Mouse (Mus musculus) brain, embryonic 18.5 days (tissue): ENCODE results near the gene Sfxn5.

Experiments used
- DNase-seq: peaks from one replicate; pipeline ENCODE4 v3.0.0-alpha.2; 2012; ENCODE audit warnings: low read depth, low spot score

The Sfxn5 gene

DNA sequence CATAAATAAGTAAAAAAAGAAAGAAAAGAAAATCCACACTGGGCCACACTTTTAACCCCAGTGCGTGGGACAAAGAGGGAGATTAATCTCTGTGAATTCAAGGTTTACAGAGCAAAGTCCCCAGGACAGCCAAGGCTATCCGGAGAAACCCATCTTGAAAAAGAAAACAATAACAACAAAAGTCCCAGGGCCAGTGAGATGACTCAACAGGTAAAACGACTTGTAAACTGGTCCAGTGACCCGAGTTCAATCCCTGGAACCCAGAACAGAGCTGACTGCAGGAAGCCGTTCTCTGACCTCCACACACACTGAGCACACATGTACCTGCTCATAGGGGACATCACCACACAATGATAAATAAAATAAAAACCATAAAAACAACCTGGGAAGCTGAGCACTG is 31.2 kb upstream of the Sfxn5 start:
- no peak for DNase-seq

DNA sequence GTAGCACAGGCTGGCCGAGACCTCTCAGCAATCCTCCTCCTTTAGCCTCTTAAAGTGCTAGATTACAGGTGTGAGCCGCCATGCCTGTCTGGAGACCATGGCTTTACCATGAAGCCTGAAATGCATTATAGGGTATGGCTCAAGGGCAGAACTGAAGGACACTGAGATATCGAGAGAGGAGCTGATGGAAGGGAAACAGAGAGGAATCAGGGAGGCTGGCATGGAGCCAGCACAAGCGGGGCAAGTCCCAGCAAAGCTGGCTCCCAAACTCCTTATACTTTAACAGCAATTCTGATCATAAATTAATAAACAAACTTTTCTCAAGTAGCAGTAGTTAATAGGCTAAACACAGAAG is 30.7 kb upstream of the Sfxn5 start:
- no peak for DNase-seq

DNA sequence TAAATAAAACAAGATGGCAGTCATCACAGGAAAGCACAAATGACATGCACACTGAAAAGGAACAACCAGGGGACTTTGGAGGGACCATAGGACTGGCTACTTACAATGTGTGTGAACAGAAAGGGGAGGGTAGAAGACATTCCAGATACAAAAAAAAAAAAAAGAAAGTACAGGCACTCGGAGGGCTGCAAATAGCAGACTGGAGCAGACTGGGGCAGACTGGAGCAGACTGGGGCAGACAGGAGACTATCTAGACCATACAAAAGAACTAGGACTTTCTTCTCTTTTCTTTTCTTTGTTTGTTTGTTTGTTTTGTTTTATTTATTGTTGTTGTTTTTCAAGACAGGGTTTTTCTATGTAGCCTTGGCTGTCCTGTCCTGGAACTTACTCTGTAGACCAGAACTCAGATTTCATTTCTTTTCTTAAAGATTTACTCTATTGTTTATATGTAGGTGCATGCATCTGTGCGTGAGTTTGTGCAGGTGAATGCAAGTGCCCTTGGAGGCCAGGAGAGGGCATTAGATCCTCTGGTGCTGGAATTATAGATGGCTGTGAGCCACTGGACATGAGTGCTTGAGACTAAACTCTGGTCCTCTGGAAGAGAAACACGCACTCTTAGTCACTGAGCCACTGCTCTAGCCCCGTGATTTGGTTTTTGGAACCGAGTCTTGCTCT is 30.1 kb upstream of the Sfxn5 start:
- no peak for DNase-seq

DNA sequence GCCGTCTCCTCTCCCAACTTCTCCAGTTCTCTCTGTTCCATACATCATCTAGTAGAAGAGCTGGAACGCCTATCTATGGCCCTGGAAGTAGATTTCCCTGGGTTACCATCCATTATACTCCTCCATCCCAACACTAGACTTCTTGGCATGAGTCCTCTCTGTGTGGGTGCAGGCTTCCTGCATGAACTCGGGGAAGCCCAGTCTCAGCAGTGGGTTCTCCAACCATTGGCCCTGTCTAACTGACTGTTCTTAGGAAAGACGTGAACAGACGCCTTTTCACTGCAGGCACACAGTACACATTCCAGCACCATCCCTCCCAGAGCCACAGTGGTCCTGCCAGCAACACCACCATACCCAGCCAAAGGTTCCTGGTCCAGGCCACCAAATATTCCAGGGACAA is 29.4 kb upstream of the Sfxn5 start:
- no peak for DNase-seq

DNA sequence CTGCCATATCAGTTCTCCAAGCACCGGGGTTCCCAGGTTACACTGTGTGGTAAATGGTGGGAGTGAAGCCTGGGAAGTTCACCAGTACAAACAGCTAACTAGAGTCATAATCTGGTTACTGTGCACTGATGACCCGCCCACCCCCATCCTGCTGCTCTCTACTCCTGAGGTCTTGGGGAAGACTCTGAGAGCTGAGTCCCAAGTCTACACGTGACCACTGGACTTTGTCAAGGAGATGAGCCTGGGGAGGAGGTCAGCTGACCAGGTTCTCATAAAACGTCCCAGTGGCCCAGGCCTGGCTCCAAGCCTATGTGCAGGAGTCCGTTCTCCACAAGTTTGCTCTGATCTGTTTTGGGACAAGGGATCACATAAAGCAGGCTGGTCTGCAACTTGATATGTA is 27.1 kb upstream of the Sfxn5 start:
- no peak for DNase-seq

DNA sequence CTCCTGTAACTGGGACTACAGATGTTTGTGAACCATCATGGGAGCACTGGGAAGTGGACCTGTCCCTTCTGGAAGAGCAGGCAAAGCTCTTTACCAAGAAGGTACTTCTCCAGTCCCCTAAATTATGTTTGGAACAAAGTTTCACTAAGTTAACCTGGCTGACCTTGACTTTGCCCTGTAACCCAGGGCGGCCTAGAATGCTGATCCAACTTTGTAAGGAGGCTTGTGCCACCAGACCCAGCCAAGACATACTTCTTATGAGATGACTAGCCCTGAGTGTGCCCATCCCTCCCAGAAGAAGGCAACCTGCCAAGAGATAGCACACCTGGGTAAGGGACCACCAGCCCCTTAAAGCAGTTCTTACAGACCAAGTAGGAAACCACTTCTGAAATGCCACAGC is 25.7 kb upstream of the Sfxn5 start:
- no peak for DNase-seq

DNA sequence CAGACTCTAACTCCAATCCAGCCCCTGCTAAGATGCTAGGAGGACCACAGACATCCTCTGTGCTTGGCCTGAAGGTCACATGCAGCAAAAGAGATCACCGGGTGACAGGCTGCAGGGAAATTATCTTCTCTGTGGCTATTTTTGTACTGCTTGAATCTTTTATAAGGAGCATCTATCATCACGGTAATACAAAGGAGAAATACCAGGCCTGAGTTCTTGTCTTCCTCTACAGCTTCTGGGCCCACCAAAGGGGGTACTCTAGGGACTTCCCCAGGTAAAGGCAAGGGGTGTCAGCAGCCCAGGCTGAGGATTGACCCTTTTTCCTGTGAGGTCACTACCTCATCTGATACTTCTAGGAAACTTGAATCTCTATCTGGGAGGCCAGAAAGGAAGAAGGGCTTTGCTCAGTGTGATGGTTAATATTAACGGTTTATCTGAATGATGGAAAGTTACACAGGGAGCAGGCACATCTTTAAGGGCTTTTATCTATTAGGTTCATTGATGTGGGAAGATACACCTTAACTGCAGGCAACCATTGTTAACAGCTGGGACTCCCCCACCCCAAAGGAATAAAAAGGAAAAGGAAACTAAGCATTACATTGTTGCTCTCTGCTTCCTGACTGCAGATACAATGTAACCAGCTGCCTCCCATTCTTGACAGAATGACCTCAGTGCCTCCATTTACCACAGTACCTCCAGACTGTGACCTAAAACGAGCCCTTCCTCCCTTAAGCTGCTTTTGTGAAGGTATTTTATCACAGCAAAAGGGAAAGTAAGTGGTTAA is 23.7 kb upstream of the Sfxn5 start:
- DNase-seq = no peak

DNA sequence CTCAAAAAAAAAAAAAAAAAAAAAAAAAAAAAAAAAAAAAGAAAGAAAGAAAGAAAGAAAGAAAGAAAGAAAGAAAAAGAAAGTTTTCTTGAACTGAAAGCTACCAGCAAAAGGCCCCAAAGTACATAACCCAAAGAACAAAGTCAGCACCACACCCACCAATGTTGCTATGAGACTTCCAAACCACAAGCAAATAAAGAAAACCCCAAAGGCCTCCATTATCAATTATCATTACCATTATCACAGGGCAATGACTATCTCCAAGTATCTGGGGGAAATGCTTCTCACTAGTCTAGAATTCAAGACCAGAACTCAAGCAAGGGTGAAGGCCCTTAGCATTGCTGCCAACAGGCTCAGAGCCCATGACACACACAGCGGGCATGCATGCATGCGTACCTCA is 22.5 kb upstream of the Sfxn5 start:
- DNase-seq = no peak

DNA sequence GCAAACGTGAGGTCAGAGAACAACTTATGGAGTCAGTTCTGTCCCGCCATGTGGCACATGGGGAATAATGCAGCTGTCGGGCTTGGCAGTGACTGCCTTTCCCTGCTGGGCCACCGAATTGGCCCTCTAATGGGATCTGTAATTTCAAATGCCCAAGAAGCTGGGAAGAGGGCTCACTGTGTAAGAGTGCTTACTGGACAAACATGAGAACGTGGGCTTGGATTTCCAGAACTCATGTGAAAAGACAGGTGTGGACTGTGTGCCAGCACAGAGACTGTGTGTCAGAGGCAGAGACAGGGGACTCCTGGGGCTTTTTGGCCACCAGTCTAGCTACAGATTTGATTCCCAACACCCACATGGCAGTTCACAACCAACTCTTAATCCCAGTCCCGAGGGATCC is 21.5 kb upstream of the Sfxn5 start:
- no peak for DNase-seq

DNA sequence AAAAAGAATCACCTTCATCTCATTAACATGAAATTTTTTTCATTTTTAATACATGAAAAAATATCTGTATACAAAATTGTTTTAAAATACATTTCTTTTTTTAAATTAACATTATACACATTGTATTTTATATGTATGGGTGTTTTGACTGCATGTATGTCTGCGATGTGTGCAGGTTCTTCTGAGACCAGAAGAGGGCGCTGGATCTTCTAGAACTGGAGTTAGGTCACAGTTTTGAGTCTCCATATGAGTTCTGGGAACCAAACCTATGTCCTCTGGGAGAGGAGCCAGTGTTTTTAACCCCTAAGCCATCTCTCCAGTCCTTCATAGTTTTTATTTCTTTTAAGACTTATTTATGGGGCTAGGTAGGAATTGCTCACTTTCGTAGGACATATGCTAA is 20.5 kb upstream of the Sfxn5 start:
- no peak for DNase-seq

DNA sequence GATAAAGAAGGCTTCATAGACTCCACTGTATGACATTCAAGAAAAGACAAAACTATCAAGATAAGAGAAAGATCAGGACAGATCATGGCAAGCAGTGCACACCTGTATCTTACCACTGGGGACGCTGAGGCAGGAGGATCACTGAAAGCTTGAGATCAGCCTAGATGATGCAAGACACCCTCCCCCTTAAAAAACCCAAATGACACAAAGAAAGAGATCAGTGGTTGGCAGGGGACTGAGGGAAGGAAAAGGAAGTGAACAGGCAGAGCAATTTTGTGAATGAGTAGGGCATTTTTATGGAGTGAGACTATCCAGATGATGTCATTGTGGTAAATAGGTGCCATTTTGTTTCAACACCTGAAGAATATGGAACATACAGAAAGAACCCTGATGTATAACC is 16.9 kb upstream of the Sfxn5 start:
- DNase-seq = no peak

DNA sequence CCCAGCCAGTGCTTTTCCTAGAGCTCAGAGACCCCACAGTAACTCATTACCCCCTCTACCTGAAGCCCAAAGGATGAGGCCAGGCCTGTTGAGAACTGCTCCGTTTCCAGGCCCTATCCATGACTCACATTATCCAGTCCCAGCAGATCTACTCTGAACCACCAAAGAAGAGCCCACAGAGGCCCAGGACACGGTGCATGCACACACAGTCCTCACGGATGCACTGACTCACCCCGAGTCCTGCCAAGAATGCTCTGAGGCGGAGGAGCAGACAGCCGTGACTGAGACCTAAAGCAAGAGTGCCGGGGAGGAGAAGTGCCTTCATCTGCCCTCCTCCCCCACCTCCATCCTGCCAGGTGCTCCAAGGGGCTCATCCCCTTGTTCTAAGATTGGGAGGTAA is 16.0 kb upstream of the Sfxn5 start:
- DNase-seq = no peak

DNA sequence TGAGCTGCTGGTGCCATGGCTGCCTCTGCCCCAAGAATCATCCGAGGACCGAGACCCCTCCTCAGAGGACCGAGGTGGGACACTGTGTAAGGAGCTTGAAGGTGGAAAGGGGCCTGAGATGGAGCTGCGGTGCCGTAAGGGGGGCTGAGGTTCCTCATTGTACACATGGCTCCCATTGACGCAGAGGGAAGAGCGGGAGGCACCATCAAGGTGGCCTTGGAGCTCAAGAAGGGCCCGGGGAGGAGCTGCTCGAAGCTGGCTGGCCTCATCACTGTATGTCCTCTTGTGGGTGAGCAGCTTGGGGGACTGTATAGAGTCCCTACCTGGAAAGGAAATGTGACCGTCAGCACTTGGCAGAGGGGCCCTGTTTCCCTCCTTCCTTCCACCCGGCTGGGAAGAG is 14.9 kb upstream of the Sfxn5 start:
- DNase-seq = no peak

DNA sequence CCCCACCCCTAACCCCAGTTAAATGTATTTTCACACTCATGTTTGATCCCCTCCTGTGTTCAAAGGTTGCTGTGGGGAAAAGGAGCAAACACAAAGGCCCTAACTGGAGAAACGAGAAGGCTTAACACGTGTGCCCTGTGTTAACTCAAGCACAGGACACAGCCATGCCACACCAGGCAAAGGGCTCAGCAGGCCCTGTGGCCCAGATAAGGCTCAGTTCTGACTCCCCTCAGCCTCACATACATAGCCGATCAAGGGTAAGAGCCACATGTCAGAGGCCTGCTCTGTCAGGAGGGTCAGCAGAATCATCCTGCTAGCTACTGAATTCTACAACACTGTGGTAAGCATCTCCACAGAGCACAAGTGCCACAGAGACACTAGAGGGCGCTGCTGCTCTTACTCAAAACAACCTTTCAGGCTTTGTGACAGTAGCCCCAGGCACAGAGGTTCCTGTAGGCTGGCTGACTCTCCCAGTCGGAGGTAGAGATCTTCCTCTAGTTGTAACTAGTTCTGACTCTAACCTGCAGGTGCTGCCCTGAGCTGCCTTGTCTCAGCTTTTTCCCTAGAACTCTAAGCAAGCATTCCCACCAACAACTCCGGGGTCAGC is 12.9 kb upstream of the Sfxn5 start:
- DNase-seq = peak; percentile 71

DNA sequence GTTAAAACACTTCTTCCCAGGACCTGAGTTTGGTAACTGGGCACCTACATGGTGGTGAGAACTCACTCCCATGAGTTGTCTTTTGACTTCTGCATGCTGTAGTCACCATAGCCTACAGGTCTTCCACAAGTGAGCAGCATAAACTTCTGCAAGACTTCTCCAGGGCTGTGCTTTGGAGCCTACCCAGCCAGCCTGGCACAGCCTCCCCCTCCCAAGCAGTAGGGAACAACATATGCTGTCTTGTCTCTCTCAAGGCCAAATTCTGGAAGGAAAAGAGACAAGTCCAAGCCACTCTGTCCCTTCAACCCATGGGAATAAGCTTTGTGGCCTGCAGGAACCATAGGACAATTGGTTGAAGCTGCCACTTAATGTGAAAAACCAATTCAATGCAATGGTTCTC is 11.7 kb upstream of the Sfxn5 start:
- DNase-seq = no peak

DNA sequence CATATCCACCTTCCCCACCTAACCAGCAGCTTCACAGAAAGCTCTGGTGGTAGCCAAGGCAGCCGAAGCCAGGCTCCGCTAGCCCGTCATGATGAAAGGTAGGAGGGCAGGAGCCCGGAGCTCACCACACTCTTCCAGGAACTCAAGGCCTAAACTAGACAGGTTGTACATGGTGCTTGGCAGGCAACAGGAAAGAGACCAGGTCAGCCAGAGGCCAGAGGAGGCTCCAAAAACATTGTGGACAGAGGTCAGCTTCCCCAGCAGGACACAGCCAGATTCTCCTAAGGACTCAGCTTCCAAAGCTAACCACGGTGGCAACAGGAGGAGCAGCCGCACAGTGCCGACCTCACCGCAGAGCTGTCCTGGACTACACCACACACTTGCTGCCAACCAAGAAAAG is 9.8 kb upstream of the Sfxn5 start:
- no peak for DNase-seq

DNA sequence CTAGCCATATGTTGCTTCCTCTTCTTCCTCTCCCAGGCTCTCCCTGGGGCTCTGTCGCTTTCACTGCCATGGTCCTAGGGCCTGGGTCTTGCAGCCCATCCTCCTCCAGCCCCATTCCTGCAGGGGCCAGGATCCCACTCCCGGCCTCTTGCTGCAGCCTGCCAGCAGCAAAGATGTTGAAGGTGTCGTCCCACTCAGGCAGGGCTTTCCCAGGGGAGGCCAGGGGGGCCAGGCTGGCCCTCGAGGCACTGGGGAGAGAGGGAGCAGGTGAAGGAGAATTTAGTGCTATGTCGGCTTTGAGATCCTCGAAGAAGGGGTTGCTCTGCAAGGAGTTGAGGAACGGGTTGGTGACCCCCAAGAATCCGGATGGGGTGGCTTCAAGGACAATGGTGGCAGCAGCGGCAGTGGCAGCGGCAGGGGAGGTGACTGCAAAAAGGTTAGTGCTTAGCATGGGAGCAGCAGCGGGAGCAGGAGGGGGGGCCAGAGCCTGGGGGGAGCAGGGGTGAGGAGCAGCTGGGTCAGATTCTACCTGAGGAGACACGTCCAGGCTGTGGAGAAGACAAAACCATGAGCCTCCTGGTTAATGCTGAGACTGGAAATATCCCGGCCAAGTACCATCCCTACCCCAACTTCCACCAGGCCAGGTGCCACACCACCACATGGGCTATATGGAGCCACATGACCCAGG is 8.7 kb upstream of the Sfxn5 start:
- no peak for DNase-seq

DNA sequence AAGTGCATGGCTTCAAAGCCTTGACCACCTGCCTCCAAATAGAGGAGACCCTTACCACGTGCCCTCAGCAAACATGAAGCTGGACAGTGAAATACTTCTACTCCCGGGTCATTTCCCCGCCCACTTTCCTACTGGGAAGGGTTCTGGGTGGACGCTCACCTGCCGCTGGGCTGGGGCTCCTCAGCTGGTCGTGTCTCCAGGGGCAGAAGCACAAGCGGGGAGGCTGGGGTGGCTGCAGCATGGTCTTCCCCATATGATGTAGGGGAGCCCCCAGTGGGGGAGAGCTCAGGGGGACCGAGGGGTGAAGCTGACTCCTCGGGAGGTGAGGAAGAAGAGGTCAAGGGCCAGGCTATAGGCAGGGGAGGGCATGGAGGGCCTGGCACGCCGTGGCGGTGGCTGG is 7.0 kb upstream of the Sfxn5 start:
- DNase-seq = no peak

DNA sequence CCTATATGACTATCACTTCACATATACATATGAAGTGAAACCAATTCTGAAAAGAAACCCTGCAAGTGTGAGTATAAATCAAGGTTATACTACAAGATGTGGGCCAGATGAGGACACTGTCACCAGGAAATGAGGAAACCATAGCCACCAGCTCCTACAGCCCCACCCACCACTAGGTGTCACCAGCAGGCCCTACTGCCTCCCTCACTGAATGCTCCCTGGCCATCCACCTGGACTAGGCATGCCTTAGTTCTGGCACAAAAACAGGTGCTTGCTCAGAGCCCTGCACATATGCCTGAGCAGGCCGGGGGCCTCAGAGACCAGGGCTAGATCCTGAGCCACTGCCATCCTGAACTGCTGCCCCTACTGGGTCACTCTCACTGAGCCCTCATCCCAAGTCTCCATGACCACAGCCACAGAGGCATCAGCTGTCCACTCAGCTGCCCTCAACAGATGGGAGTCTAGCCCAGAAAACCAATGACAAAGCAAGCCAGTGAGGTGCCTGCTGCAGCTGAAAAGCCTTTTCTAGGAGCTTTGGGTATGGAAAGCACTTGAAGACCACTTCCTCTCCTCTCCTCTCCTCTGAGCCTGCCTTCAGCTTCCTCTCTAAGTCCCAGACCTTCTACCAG is 6.2 kb upstream of the Sfxn5 start:
- no peak for DNase-seq

DNA sequence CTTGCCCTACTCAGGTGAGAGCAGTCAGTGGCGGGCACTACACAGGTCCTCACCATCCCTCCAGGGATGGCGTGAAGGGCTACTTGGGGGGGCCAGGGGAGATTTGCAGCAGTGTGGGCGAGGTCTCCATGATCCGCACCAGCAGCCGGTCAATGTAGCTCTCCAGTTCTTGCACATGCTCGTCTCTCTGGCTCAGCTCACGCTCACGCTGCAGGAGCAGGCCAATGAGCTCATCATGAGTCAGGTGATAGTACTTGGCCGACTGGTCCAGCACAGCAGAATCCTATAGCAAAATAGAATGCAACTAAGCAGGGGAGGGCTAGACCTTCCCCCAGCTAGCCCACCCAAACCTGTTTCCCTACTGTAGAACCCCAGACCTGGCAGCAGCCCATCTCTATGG is 3.7 kb upstream of the Sfxn5 start:
- DNase-seq = no peak

DNA sequence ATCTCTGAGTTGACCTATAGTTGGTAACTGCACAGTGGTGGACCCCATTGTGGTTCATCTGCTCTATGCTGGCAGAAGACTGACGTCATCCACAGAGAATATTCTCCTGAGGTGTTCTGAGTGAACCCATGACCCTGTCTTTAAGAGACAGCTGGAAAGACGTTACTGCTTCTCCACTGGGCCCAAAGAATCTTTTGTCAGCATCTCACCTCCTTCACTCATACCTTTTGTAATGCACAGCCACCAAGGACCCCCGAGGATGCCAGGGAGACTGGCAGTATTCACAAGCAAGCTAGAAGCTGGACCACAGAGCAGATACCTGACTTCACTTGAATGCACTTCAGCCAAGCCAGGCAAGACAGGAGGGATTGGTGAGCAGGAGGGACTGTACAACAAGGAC is 2.1 kb upstream of the Sfxn5 start:
- no peak for DNase-seq

DNA sequence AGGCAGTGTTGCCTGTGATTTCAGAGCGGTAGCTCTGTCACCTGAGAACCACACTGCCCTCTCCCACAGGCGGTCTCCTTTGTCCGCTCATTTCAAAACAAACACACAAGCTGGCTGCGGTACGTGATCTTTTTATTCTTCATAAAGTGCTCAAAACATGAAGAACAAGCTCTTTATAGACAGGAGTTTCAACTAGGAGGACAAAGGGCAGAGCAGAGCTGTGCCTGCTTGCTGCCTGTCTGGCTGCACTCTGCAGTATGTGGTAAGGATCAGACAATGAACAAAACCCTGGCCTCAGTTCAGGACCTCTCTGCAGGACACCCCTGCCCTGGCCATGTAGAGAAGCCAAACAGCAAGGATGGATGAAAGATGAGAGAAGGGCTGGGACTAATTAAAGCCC is 1.6 kb upstream of the Sfxn5 start:
- DNase-seq = no peak
